ENCODE assay signal across 13 mouse cellular contexts in genomic region chr11:116342069-116342791, GRCm38 (mm10). TPM values are rescaled to one million over a fixed set of nuclear protein-coding genes. Genes with fewer than 3 reads are reported as not detected.
A peak's percentile ranks its signal among the peaks of the same experiment; 100 is the strongest.
DNase-seq lines count a peak whose midpoint lies in the region; ATAC-seq and TF ChIP-seq lines count a peak whose summit lies in the region.
"Had no signal": no experiment of that assay in that cellular context is flagged by ENCODE, and none has a peak within 500 bp of the region (broad histone marks: within the 10 kb centered on the region; RNA-seq: fewer than 3 reads in every experiment).

No protein-coding gene starts in this region.

- no peak overlapping the region for H3K4me2 ChIP-seq in forebrain, postnatal 0 days (ENCODE audit: low read depth)
- no peak overlapping the region for H3K4me2 ChIP-seq in forebrain, embryonic 11.5 days (ENCODE audit: low read depth, low read length, severe bottlenecking)
- H3K4me2 ChIP-seq in midbrain, embryonic 13.5 days (replicated peaks), result no peak overlapping the region
- H3K4me2 ChIP-seq in hindbrain, postnatal 0 days (ENCODE audit: low read depth, low read length), result no peak overlapping the region
- H3K4me2 ChIP-seq in midbrain, embryonic 16.5 days (ENCODE audit: low read length), result no peak overlapping the region
- H3K4me2 ChIP-seq: liver, embryonic 12.5 days had no signal

- H3K4me3 ChIP-seq in forebrain, postnatal 0 days (ENCODE audit: low read depth, low read length), result no peak overlapping the region
- H3K4me3 ChIP-seq in forebrain, embryonic 11.5 days (ENCODE audit: low read depth, low read length), result no peak overlapping the region
- H3K4me3 ChIP-seq in midbrain, embryonic 13.5 days (replicated peaks), result no peak overlapping the region
- H3K4me3 ChIP-seq in midbrain, embryonic 10.5 days, result no peak overlapping the region
- H3K4me3 ChIP-seq in hindbrain, postnatal 0 days (ENCODE audit: low read length), result no peak overlapping the region
- no peak overlapping the region for H3K4me3 ChIP-seq in midbrain, embryonic 16.5 days (ENCODE audit: low read depth, low read length)
- H3K4me3 ChIP-seq: heart, adult 2 months; liver, embryonic 12.5 days had no signal

- no peaks in the 10 kb centered on the region for H3K27me3 ChIP-seq in forebrain, postnatal 0 days (ENCODE audit: insufficient read depth, low read length)
- no peaks in the 10 kb centered on the region for H3K27me3 ChIP-seq in forebrain, embryonic 11.5 days (ENCODE audit: control insufficient read depth, insufficient read depth, low read length)
- H3K27me3 ChIP-seq in midbrain, embryonic 13.5 days, result no peaks in the 10 kb centered on the region
- H3K27me3 ChIP-seq in midbrain, embryonic 10.5 days (ENCODE audit: low read depth, poor library complexity, severe bottlenecking), result peaks cover 20% of the 10 kb centered on the region
- H3K27me3 ChIP-seq in hindbrain, postnatal 0 days (ENCODE audit: insufficient read depth, low read length), result no peaks in the 10 kb centered on the region
- no peaks in the 10 kb centered on the region for H3K27me3 ChIP-seq in midbrain, embryonic 16.5 days (ENCODE audit: control insufficient read depth, insufficient read depth, low read depth, low read length)

- 62% methylated on average over 25 of the region's 25 CpGs for WGBS in forebrain, postnatal 0 days
- WGBS in forebrain, embryonic 11.5 days, result 75% methylated on average over 25 of the region's 25 CpGs
- WGBS in midbrain, embryonic 13.5 days, result 77% methylated on average over 25 of the region's 25 CpGs
- WGBS in midbrain, embryonic 10.5 days, result 77% methylated on average over 25 of the region's 25 CpGs
- 44% methylated on average over 25 of the region's 25 CpGs for WGBS in hindbrain, postnatal 0 days
- WGBS in midbrain, embryonic 16.5 days, result 69% methylated on average over 25 of the region's 25 CpGs

- peaks cover 63% of the 10 kb centered on the region for H3K36me3 ChIP-seq in forebrain, postnatal 0 days (ENCODE audit: insufficient read depth)
- H3K36me3 ChIP-seq in forebrain, embryonic 11.5 days (ENCODE audit: control insufficient read depth, insufficient read depth, low read length), result no peaks in the 10 kb centered on the region
- H3K36me3 ChIP-seq in midbrain, embryonic 13.5 days, result peaks cover 71% of the 10 kb centered on the region
- peaks cover 62% of the 10 kb centered on the region for H3K36me3 ChIP-seq in midbrain, embryonic 10.5 days
- peaks cover 12% of the 10 kb centered on the region for H3K36me3 ChIP-seq in hindbrain, postnatal 0 days (ENCODE audit: insufficient read depth, low read length)
- peaks cover 15% of the 10 kb centered on the region; the same call in 1 of the 2 replicates for H3K36me3 ChIP-seq in midbrain, embryonic 16.5 days (ENCODE audit: control insufficient read depth, insufficient read depth, low read length)
- H3K36me3 ChIP-seq: liver, embryonic 12.5 days had no signal

- H3K9ac ChIP-seq in forebrain, postnatal 0 days, result no peak overlapping the region
- no peak overlapping the region for H3K9ac ChIP-seq in forebrain, embryonic 11.5 days (ENCODE audit: low read length)
- H3K9ac ChIP-seq in midbrain, embryonic 13.5 days (replicated peaks), result no peak overlapping the region; the same call in 1 of the 2 replicates
- H3K9ac ChIP-seq in hindbrain, postnatal 0 days (replicated peaks; ENCODE audit: low read length), result no peak overlapping the region
- H3K9ac ChIP-seq in midbrain, embryonic 16.5 days (ENCODE audit: low read depth, low read length), result no peak overlapping the region
- H3K9ac ChIP-seq: liver, embryonic 12.5 days had no signal

- TF ChIP-seq CTCF in forebrain, postnatal 0 days (IDR thresholded peaks at IDR 0.05; ENCODE audit: low read depth), result no peak
- TF ChIP-seq CTCF in hindbrain, postnatal 0 days (IDR thresholded peaks at IDR 0.05; ENCODE audit: low read depth), result peak; percentile 15; the same call in 1 of the 2 replicates

- peak; percentile 75 for ATAC-seq in forebrain, postnatal 0 days
- ATAC-seq in forebrain, embryonic 11.5 days (replicated peaks; ENCODE audit: low FRiP score), result no peak
- ATAC-seq in midbrain, embryonic 13.5 days, result no peak
- peak; percentile 87 for ATAC-seq in hindbrain, postnatal 0 days
- ATAC-seq in midbrain, embryonic 16.5 days, result peak; percentile 70
- ATAC-seq: liver, embryonic 12.5 days had no signal

- no peaks in the 10 kb centered on the region for H3K9me3 ChIP-seq in forebrain, postnatal 0 days (ENCODE audit: low read length)
- H3K9me3 ChIP-seq in forebrain, embryonic 11.5 days (ENCODE audit: control insufficient read depth, low read length), result no peaks in the 10 kb centered on the region
- no peaks in the 10 kb centered on the region for H3K9me3 ChIP-seq in midbrain, embryonic 13.5 days
- H3K9me3 ChIP-seq in midbrain, embryonic 10.5 days (replicated peaks), result no peaks in the 10 kb centered on the region
- no peaks in the 10 kb centered on the region for H3K9me3 ChIP-seq in hindbrain, postnatal 0 days (ENCODE audit: low read length)
- no peaks in the 10 kb centered on the region for H3K9me3 ChIP-seq in midbrain, embryonic 16.5 days (replicated peaks; ENCODE audit: control insufficient read depth, low read length, poor library complexity, severe bottlenecking)
- H3K9me3 ChIP-seq: liver, embryonic 12.5 days had no signal

- DNase-seq in forebrain, postnatal 0 days, result no peak
- DNase-seq in forebrain, embryonic 11.5 days (ENCODE audit: low spot score), result no peak
- DNase-seq in midbrain, embryonic 10.5 days (ENCODE audit: low spot score), result no peak
- DNase-seq in hindbrain, postnatal 0 days (ENCODE audit: low spot score), result peak; percentile 76
- DNase-seq in lung, postnatal 10 days, result no peak
- no peak for DNase-seq in adrenal gland, adult (ENCODE audit: inconsistent age in 2 of 2, low spot score in 1 of 2)
- DNase-seq: adrenal gland, postnatal 25 days; cerebellum, adult 11-12 months; heart, adult 2 months had no signal

- H3K27ac ChIP-seq in forebrain, postnatal 0 days (ENCODE audit: low read depth, low read length), result no peak overlapping the region
- no peak overlapping the region for H3K27ac ChIP-seq in forebrain, embryonic 11.5 days (ENCODE audit: low read depth, low read length)
- H3K27ac ChIP-seq in midbrain, embryonic 13.5 days, result 0 out of 2 replicates have a peak overlapping the region, but pooled peaks have one; percentile 32
- no peak overlapping the region; the same call in 1 of the 2 replicates for H3K27ac ChIP-seq in midbrain, embryonic 10.5 days (replicated peaks)
- H3K27ac ChIP-seq in hindbrain, postnatal 0 days, result peak overlapping the region; percentile 71
- peak overlapping the region; percentile 23 for H3K27ac ChIP-seq in midbrain, embryonic 16.5 days (ENCODE audit: low read length)
- H3K27ac ChIP-seq: heart, adult 2 months; liver, embryonic 12.5 days had no signal

- H3K4me1 ChIP-seq in forebrain, postnatal 0 days (ENCODE audit: insufficient read depth), result no peaks in the 10 kb centered on the region
- H3K4me1 ChIP-seq in forebrain, embryonic 11.5 days (replicated peaks; ENCODE audit: control insufficient read depth, insufficient read depth, low read length), result 0 out of 2 replicates have a peak, but pooled peaks cover under 1% of the 10 kb centered on the region
- peaks cover 5% of the 10 kb centered on the region; the same call in 1 of the 2 replicates for H3K4me1 ChIP-seq in midbrain, embryonic 13.5 days (replicated peaks)
- peaks cover 49% of the 10 kb centered on the region for H3K4me1 ChIP-seq in midbrain, embryonic 10.5 days
- H3K4me1 ChIP-seq in hindbrain, postnatal 0 days (ENCODE audit: insufficient read depth, low read length), result 0 out of 2 replicates have a peak, but pooled peaks cover 7% of the 10 kb centered on the region
- H3K4me1 ChIP-seq in midbrain, embryonic 16.5 days (ENCODE audit: control insufficient read depth, insufficient read depth, low read length), result no peaks in the 10 kb centered on the region
- H3K4me1 ChIP-seq: liver, embryonic 12.5 days had no signal

RNA-seq across cellular contexts. Expression of gene Foxj1, which starts 7.0 kb away (rescaled TPM):
- total RNA-seq in forebrain, postnatal 0 days (2014; rRNA removed), result 24.8 and 37.6 TPM in 2 replicates
- 15.7 and 19.9 TPM in 2 replicates for polyA plus RNA-seq in forebrain, postnatal 0 days (2015; fragmentation: Nextera tagmentation; extraction: Ambion mirVana)
- polyA plus RNA-seq in forebrain, embryonic 11.5 days (2014; fragmentation: Nextera tagmentation; extraction: Ambion mirVana), result 5.3 and 6.8 TPM in 2 replicates
- polyA plus RNA-seq in midbrain, embryonic 13.5 days (2015; fragmentation: Nextera tagmentation; extraction: Ambion mirVana), result 6.2 and 12.4 TPM in 2 replicates
- 7.1 and 8.4 TPM in 2 replicates for polyA plus RNA-seq in midbrain, embryonic 10.5 days (2016; fragmentation: Nextera tagmentation; extraction: Ambion mirVana)
- total RNA-seq in hindbrain, postnatal 0 days (2014; rRNA removed), result 37.6 and 40.0 TPM in 2 replicates
- polyA plus RNA-seq in hindbrain, postnatal 0 days (2015; fragmentation: Nextera tagmentation; extraction: Ambion mirVana), result 15.5 and 16.6 TPM in 2 replicates
- polyA plus RNA-seq in midbrain, embryonic 16.5 days (2015; fragmentation: Nextera tagmentation; extraction: Ambion mirVana), result 12.1 and 13.6 TPM in 2 replicates
- total RNA-seq: heart, adult 2 months; hematopoietic stem cell, adult 5-6 weeks had no signal

RNA-seq across cellular contexts. Expression of gene Exoc7, which starts 35.2 kb away (rescaled TPM):
- 91.9 and 103 TPM in 2 replicates for total RNA-seq in forebrain, postnatal 0 days (2014; rRNA removed)
- 133 and 144 TPM in 2 replicates for polyA plus RNA-seq in forebrain, postnatal 0 days (2015; fragmentation: Nextera tagmentation; extraction: Ambion mirVana)
- 67.8 and 71.1 TPM in 2 replicates for polyA plus RNA-seq in forebrain, embryonic 11.5 days (2014; fragmentation: Nextera tagmentation; extraction: Ambion mirVana)
- 92.0 and 104 TPM in 2 replicates for polyA plus RNA-seq in midbrain, embryonic 13.5 days (2015; fragmentation: Nextera tagmentation; extraction: Ambion mirVana)
- polyA plus RNA-seq in midbrain, embryonic 10.5 days (2016; fragmentation: Nextera tagmentation; extraction: Ambion mirVana), result 57.6 and 71.6 TPM in 2 replicates
- total RNA-seq in hindbrain, postnatal 0 days (2014; rRNA removed), result 84.6 and 95.3 TPM in 2 replicates
- 128 TPM in 2 replicates for polyA plus RNA-seq in hindbrain, postnatal 0 days (2015; fragmentation: Nextera tagmentation; extraction: Ambion mirVana)
- polyA plus RNA-seq in midbrain, embryonic 16.5 days (2015; fragmentation: Nextera tagmentation; extraction: Ambion mirVana), result 122 and 127 TPM in 2 replicates

Comparison
In these comparisons a context has a peak if more than half of its experiments do, and no peak if none do; other contexts are left out.
1. ATAC-seq: peak in forebrain, postnatal 0 days (single experiment), hindbrain, postnatal 0 days (single experiment) and midbrain, embryonic 16.5 days (single experiment); none in forebrain, embryonic 11.5 days (single experiment) and midbrain, embryonic 13.5 days (single experiment).
2. H3K27ac ChIP-seq: peak in midbrain, embryonic 13.5 days (single experiment), hindbrain, postnatal 0 days (single experiment) and midbrain, embryonic 16.5 days (single experiment); none in forebrain, postnatal 0 days (single experiment), forebrain, embryonic 11.5 days (single experiment) and midbrain, embryonic 10.5 days (single experiment).